Mouse (Mus musculus) left cerebral cortex, adult 9 months (tissue): ENCODE results near the gene Tpm4.

ENCODE experiments used
- DNase-seq, 2 experiments: peaks; one replicate each; pipeline ENCODE4 v3.0.0; 2022; ENCODE audit warnings: low spot score in 2 of 2

Tpm4 gene

GRCm38 (mm10) chr8:72189417-72190214 is 54.8 kb downstream of the Tpm4 start, which contains the start of gene Hsh2d:
Hsh2d (plus strand) TSS chr8:72189638.
- DNase-seq = no peak

GRCm38 (mm10) chr8:72190215-72190539 is 55.4 kb downstream of the Tpm4 start:
- no peak for DNase-seq

- no peak for DNase-seq
Observed at GRCm38 (mm10) chr8:72192065-72192464, 57.3 kb downstream of the Tpm4 start.

GRCm38 (mm10) chr8:72197997-72198396 is 63.2 kb downstream of the Tpm4 start:
- DNase-seq = no peak
